Mouse (Mus musculus) adrenal gland, adult 10 weeks (tissue): ENCODE data around the gene Miox. TPM values are rescaled to one million over a fixed set of nuclear protein-coding genes. Genes with fewer than 3 reads are reported as not detected.

Experiments used
- polyA plus RNA-seq: library from polyadenylated mRNA; stranded (reverse); fragments of 350-450 nt; fragmentation: Illumina TruSeq; extraction: RNeasy Lipid Tissue Mini Kit (QIAGEN cat#74804); gene quantifications from one replicate; pipeline ENCODE4 v1.2.3, GENCODE M21; 2014; ENCODE audit warnings: low read depth, low replicate concordance

Miox gene
- not detected for polyA plus RNA-seq

DNA sequence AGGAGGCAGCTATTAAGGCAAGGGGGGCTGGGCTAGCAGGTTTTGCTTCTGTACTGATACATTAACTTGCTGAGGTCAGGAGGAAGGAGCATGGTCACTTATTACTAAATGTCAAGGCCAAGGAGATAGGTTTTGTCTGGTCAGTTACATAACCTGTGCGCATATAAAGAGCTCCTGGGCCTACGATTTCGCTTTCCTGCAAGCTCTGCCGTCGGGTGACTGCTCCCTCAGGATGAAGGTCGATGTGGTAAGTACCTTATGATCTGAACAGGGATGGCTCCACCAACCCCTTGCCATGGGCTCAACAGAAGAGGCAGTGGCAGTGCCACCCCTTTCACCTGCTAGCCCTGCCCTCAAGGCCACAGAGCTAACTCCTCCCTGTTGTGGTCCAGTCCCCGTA lies at the start of gene Miox:
Gene Miox (plus strand): TSS at position 128 of the 400 bp plus-strand sequence.

DNA sequence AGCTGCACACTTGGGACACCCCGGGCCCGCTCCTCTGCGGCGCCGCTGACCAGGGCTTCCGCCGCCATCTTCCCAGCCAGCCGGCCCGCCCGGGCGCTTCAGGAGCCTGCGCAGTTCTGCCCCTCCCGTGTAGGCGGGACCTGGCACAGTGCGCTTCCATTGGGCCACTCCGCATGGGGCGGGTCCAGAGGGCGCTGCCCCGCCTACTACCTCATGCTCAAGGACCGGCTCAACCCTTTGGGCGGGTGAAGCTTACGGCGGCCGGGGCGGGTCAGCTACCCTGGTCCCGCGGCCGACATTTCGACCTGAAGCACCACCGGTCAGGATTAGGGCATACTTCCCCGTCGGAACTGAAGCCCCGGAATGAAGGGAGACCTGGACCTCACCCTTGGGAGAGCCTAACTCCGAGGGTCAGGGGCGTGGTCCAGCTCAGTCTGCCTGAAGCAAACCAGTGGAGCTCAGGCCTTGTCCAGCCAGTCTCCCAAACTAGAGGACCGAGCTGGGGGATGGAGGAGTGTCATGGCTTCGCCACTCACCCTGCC lies 18.9 kb upstream of the Miox start, which contains the start of gene Sbf1:
Gene Sbf1 (minus strand): TSS at position 122 of the 542 bp plus-strand sequence.

DNA sequence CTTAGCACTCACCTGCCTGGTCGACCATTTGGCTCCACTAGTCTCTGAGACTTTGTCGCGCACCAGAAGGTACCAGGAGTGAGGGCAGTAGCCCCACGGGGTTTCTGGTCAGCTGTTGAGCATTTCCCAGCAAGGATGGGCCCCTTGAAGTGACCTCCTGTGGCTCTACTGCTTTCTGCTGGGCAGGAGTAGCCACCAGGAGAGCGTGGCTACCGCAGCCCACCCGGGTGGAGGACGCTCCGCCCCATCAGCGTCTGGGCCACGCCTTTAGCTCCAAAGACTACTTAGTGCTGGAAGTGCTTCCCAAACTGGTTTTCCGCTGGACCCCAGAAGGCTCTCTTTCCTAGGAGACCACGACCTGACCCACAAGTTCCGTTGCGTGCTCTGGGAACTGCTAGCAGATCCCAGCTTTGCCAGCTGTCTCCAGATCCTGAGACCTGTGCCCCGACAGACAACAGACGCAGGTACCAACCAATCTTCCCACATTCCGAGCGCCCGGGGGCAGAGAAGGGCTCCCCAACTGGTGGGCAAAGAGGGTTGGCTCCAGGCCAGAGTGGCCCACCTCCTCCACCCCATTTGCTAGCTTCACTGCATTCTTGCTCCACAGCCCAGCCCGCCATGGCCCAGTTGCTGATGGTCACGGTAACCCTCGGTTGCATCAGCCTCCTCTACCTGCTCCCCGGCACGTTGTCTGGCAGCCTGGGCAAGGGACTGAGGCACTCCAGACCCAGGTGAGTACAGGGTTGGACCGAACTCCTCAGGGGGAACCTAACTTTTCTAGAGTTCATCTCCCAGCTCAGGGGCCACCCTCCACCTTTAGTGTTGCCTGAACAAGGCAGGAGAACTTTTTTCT lies 11.3 kb upstream of the Miox start, which contains the start of gene Adm2:
Gene Adm2 (plus strand): TSS at position 51 of the 853 bp plus-strand sequence.

GRCm38 (mm10) chr15:89355241-89356187 lies 21.3 kb downstream of the Miox start, which contains the start of the genes Lmf2 and Ncaph2:
Gene Lmf2, minus strand, starts transcription at chr15:89355659.
Gene Ncaph2, plus strand, starts transcription at chr15:89355719.

GRCm38 (mm10) chr15:89373762-89374248 lies 39.6 kb downstream of the Miox start, which contains the start of gene Sco2:
Gene Sco2, minus strand, starts transcription at chr15:89373846.

DNA sequence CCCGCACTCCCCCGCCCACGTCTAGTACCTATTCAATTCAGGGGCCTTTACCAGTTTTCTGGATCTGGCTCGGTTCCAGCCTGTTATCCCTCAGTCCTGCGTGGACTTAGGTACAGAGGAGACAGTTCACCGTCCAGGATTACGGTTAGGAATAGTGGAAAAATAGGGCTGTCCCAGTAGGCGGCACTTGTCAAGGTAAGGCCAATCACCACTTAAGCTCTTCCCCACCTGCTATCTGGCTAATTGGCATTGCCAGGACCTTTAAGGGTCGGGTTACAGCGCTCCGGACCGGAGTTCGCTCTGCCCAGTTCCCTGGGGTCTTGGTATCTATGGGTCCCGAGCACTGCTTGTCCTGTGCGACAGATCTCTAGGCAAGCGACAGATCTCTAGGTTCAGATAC lies 42.8 kb downstream of the Miox start, which contains the start of gene Tymp:
Gene Tymp (minus strand): TSS at position 83 of the 400 bp plus-strand sequence.

DNA sequence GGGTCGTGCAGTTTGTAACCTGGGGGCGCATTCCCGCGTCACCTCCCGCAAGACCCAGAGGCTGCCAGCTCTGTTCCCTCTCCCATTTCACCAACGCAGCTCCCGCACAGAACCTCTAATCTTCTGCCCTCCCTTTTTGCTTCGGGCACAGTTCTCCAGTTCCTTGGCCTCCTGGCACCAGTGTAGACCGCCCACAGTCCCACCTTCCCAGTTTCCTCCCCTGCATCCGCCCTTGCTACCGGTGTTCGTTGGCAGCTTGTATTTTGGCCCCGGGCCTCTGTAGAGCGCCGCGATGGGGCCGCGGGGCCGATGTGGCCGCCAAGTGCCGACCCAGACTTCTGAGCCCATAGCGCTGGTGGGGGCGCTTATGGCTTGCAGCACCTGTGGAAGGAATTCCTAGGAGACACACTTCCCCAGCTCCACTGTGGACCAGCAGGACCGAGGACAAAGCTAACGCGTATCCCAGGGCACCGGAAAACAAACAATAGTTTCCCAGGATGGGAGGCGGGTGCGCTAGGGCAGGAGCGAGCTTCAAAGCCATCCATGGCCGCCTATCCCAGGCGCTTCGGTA lies 44.7 kb downstream of the Miox start, which contains the start of gene Odf3b:
Gene Odf3b (minus strand): TSS at position 452 of the 571 bp plus-strand sequence.

DNA sequence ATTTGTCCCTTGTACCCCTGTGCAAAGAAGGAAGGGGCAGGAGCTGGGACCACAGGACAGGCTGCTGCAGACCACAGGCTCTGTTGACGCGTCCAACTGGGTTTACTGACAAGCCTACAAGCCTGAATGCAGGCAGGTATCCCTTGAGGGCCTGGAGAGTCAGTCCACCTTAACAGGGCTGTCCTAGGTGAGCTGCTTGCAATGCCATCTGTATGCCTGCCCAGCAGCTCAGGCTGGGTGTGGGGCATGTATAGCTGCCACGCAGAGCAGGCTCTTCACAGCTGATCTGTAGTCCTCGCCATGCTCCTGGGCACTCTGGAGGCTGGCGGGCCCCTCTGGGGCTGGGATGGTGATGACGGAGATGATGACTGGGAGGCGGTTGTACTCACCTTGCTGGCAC lies 50.4 kb downstream of the Miox start, which contains the start of gene Klhdc7b:
Gene Klhdc7b (plus strand): TSS at position 301 of the 400 bp plus-strand sequence.

Other genes with a start within 250 kb of the Miox start
- 5.4 TPM for gene Selenoo, start 245.3 kb upstream of the Miox start, polyA plus RNA-seq
- 1.6 TPM for gene Tubgcp6, start 211.3 kb upstream of the Miox start, polyA plus RNA-seq
- gene Hdac10, start 205.7 kb upstream of the Miox start, polyA plus RNA-seq: not detected
- gene Mapk12, start 193.7 kb upstream of the Miox start, polyA plus RNA-seq: 1.4 TPM
- gene Mapk11, start 184.8 kb upstream of the Miox start, polyA plus RNA-seq: 0.47 TPM
- gene Plxnb2, start 153.6 kb upstream of the Miox start, polyA plus RNA-seq: 4.9 TPM
- gene Dennd6b, start 137.9 kb upstream of the Miox start, polyA plus RNA-seq: 0.29 TPM
- 12.2 TPM for gene Ppp6r2, start 122.8 kb upstream of the Miox start, polyA plus RNA-seq
- 3.1 TPM for gene Sbf1, start 19.1 kb upstream of the Miox start, polyA plus RNA-seq
- gene Adm2, start 11.7 kb upstream of the Miox start, polyA plus RNA-seq: not detected
- 3.0 TPM for gene Lmf2, start 21.3 kb downstream of the Miox start, polyA plus RNA-seq
- 12.4 TPM for gene Ncaph2, start 21.3 kb downstream of the Miox start, polyA plus RNA-seq
- 0.52 TPM for gene Sco2, start 39.4 kb downstream of the Miox start, polyA plus RNA-seq
- not detected for gene Tymp, start 42.6 kb downstream of the Miox start, polyA plus RNA-seq
- gene Odf3b, start 44.9 kb downstream of the Miox start, polyA plus RNA-seq: not detected
- gene Klhdc7b, start 50.5 kb downstream of the Miox start, polyA plus RNA-seq: not detected
- gene Syce3, start 76.1 kb downstream of the Miox start, polyA plus RNA-seq: not detected
- gene Cpt1b, start 91.5 kb downstream of the Miox start, polyA plus RNA-seq: 4.1 TPM
- 0.47 TPM for gene C730034F03Rik, start 95.2 kb downstream of the Miox start, polyA plus RNA-seq
- not detected for gene Gm44502, start 95.3 kb downstream of the Miox start, polyA plus RNA-seq
- gene Chkb, start 95.5 kb downstream of the Miox start, polyA plus RNA-seq: 30.0 TPM
- gene Mapk8ip2, start 119.5 kb downstream of the Miox start, polyA plus RNA-seq: 2.4 TPM
- gene Arsa, start 143.0 kb downstream of the Miox start, polyA plus RNA-seq: 2.6 TPM
- 1.3 TPM for gene Shank3, start 165.2 kb downstream of the Miox start, polyA plus RNA-seq
- not detected for gene Acr, start 233.9 kb downstream of the Miox start, polyA plus RNA-seq